In the genomic region with DNA sequence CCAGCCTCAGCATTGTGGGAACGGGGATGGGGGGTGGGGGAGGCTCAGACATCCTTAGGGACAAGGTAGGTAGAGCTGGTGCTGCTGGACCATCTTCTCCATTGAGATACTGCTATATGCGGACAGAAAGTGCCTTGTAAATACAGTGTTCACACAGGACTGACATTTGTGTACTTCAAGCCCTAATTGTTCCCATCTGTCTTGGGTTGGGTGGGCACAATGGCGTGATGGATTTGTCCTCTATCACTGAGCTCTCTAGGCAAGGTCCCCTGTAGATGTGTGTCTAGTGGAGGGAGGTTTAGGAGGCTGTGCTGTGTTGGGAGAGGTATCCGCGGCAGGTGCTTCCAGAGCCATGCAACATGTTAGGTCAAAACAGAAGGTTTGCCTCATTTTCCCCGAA, we compare ENCODE assay signal across 18 mouse cellular contexts. TPM values are rescaled to one million over a fixed set of nuclear protein-coding genes. Genes with fewer than 3 reads are reported as not detected.
DNase-seq lines count a peak whose midpoint lies in the region; ATAC-seq and TF ChIP-seq lines count a peak whose summit lies in the region.
"Had no signal": no experiment of that assay in that cellular context is flagged by ENCODE, and none has a peak within 500 bp of the region (broad histone marks: within the 10 kb centered on the region; RNA-seq: fewer than 3 reads in every experiment).

No protein-coding gene starts in this region.

- no peak for TF ChIP-seq CTCF in hindbrain, postnatal 0 days (IDR thresholded peaks at IDR 0.05; ENCODE audit: low read depth)

- H3K27me3 ChIP-seq in heart, embryonic 13.5 days (replicated peaks): peaks cover 56% of the 10 kb centered on the region
- peaks cover 30% of the 10 kb centered on the region for H3K27me3 ChIP-seq in hindbrain, embryonic 15.5 days
- peaks cover 45% of the 10 kb centered on the region for H3K27me3 ChIP-seq in hindbrain, embryonic 11.5 days (ENCODE audit: control insufficient read depth, insufficient read depth, low read length)
- peaks cover 6% of the 10 kb centered on the region; the same call in 1 of the 2 replicates for H3K27me3 ChIP-seq in hindbrain, postnatal 0 days (ENCODE audit: insufficient read depth, low read length)
- H3K27me3 ChIP-seq in neural tube, embryonic 14.5 days (ENCODE audit: control insufficient read depth, insufficient read depth, low read length): peaks cover 39% of the 10 kb centered on the region

- peak overlapping the region; percentile 86; the same call in 1 of the 2 replicates for H3K27ac ChIP-seq in heart, embryonic 13.5 days (replicated peaks)
- peak overlapping the region; percentile 31; the same call in 1 of the 2 replicates for H3K27ac ChIP-seq in hindbrain, embryonic 15.5 days (replicated peaks)
- no peak overlapping the region for H3K27ac ChIP-seq in hindbrain, embryonic 11.5 days (ENCODE audit: low read depth, low read length)
- no peak overlapping the region; the same call in 1 of the 2 replicates for H3K27ac ChIP-seq in hindbrain, postnatal 0 days
- H3K27ac ChIP-seq in neural tube, embryonic 14.5 days (ENCODE audit: low read depth, low read length): no peak overlapping the region
- H3K27ac ChIP-seq: forebrain, embryonic 12.5 days; kidney, embryonic 15.5 days had no signal

- no peak for ATAC-seq in heart, embryonic 13.5 days (ENCODE audit: extremely low read depth, insufficient number of reproducible peaks, low FRiP score, low TSS enrichment)
- no peak for ATAC-seq in hindbrain, embryonic 15.5 days (ENCODE audit: low FRiP score, low read depth)
- ATAC-seq in hindbrain, embryonic 11.5 days (ENCODE audit: low FRiP score): no peak
- ATAC-seq in hindbrain, postnatal 0 days: no peak
- ATAC-seq in neural tube, embryonic 14.5 days (ENCODE audit: low read depth): no peak
- ATAC-seq: intestine, postnatal 0 days had no signal

- no peak overlapping the region for H3K4me3 ChIP-seq in heart, embryonic 13.5 days
- peak overlapping the region; percentile 75; the same call in 1 of the 2 replicates for H3K4me3 ChIP-seq in hindbrain, embryonic 15.5 days
- H3K4me3 ChIP-seq in hindbrain, embryonic 11.5 days (ENCODE audit: low read depth, low read length): no peak overlapping the region
- no peak overlapping the region for H3K4me3 ChIP-seq in hindbrain, postnatal 0 days (ENCODE audit: low read length)
- H3K4me3 ChIP-seq in neural tube, embryonic 14.5 days (ENCODE audit: low read depth, low read length): no peak overlapping the region
- H3K4me3 ChIP-seq: forebrain, embryonic 12.5 days; kidney, embryonic 15.5 days; megakaryocyte, embryonic 14.5 days had no signal

- H3K9me3 ChIP-seq in heart, embryonic 13.5 days: no peaks in the 10 kb centered on the region
- H3K9me3 ChIP-seq in hindbrain, embryonic 15.5 days: no peaks in the 10 kb centered on the region
- H3K9me3 ChIP-seq in hindbrain, embryonic 11.5 days (ENCODE audit: control insufficient read depth, low read length): no peaks in the 10 kb centered on the region
- no peaks in the 10 kb centered on the region for H3K9me3 ChIP-seq in hindbrain, postnatal 0 days (ENCODE audit: low read length)
- no peaks in the 10 kb centered on the region for H3K9me3 ChIP-seq in neural tube, embryonic 14.5 days (ENCODE audit: control insufficient read depth, low read length)
- H3K9me3 ChIP-seq: forebrain, embryonic 12.5 days; kidney, embryonic 15.5 days; megakaryocyte, embryonic 14.5 days had no signal

- no peak for DNase-seq in heart, postnatal 10 days
- DNase-seq in hindbrain, embryonic 11.5 days (ENCODE audit: low spot score): no peak
- no peak for DNase-seq in hindbrain, postnatal 0 days (ENCODE audit: low spot score)
- no peak for DNase-seq in lung, postnatal 4 days
- DNase-seq: adrenal gland, adult 2 months; gastrocnemius, postnatal 10 days; kidney, postnatal 4 days; lung, adult 18-20 months; lung, postnatal 14 days had no signal

- no peak overlapping the region for H3K4me2 ChIP-seq in heart, embryonic 13.5 days
- H3K4me2 ChIP-seq in hindbrain, embryonic 15.5 days: peak overlapping the region; percentile 84
- H3K4me2 ChIP-seq in hindbrain, embryonic 11.5 days (replicated peaks; ENCODE audit: low read depth, low read length): no peak overlapping the region
- peak overlapping the region; percentile 79; the same call in 1 of the 2 replicates for H3K4me2 ChIP-seq in hindbrain, postnatal 0 days (ENCODE audit: low read depth, low read length)
- H3K4me2 ChIP-seq in neural tube, embryonic 14.5 days (ENCODE audit: low read depth, low read length): peak overlapping the region; percentile 67; the same call in 1 of the 2 replicates
- H3K4me2 ChIP-seq: forebrain, embryonic 12.5 days; kidney, embryonic 15.5 days; liver, embryonic 11.5 days had no signal

- H3K9ac ChIP-seq in heart, embryonic 13.5 days: peak overlapping the region; percentile 48; the same call in 1 of the 2 replicates
- H3K9ac ChIP-seq in hindbrain, embryonic 15.5 days: no peak overlapping the region
- no peak overlapping the region for H3K9ac ChIP-seq in hindbrain, embryonic 11.5 days (ENCODE audit: low read depth, low read length)
- no peak overlapping the region for H3K9ac ChIP-seq in hindbrain, postnatal 0 days (replicated peaks; ENCODE audit: low read length)
- no peak overlapping the region for H3K9ac ChIP-seq in neural tube, embryonic 14.5 days (replicated peaks; ENCODE audit: low read depth, low read length)
- H3K9ac ChIP-seq: forebrain, embryonic 12.5 days; kidney, embryonic 15.5 days had no signal

- 74% methylated on average over 6 of the region's 6 CpGs for WGBS in heart, embryonic 13.5 days
- WGBS in hindbrain, embryonic 15.5 days: 76% methylated on average over 6 of the region's 6 CpGs
- 81% methylated on average over 6 of the region's 6 CpGs for WGBS in hindbrain, embryonic 11.5 days
- 72% methylated on average over 6 of the region's 6 CpGs for WGBS in hindbrain, postnatal 0 days
- WGBS in neural tube, embryonic 14.5 days: 84% methylated on average over 6 of the region's 6 CpGs

- intact Hi-C loops in heart, postnatal 10 days (cut with DNase I): no loop called here

- peaks cover 72% of the 10 kb centered on the region for H3K4me1 ChIP-seq in heart, embryonic 13.5 days
- peaks cover 63% of the 10 kb centered on the region for H3K4me1 ChIP-seq in hindbrain, embryonic 15.5 days (replicated peaks)
- H3K4me1 ChIP-seq in hindbrain, embryonic 11.5 days (replicated peaks; ENCODE audit: control insufficient read depth, insufficient read depth, low read length): peaks cover 6% of the 10 kb centered on the region
- H3K4me1 ChIP-seq in hindbrain, postnatal 0 days (ENCODE audit: insufficient read depth, low read length): peaks cover 40% of the 10 kb centered on the region
- H3K4me1 ChIP-seq in neural tube, embryonic 14.5 days (ENCODE audit: control insufficient read depth, insufficient read depth, low read length): peaks cover 10% of the 10 kb centered on the region

- H3K36me3 ChIP-seq in heart, embryonic 13.5 days: no peaks in the 10 kb centered on the region
- H3K36me3 ChIP-seq in hindbrain, embryonic 15.5 days: no peaks in the 10 kb centered on the region
- H3K36me3 ChIP-seq in hindbrain, embryonic 11.5 days (ENCODE audit: control insufficient read depth, insufficient read depth, low read length): no peaks in the 10 kb centered on the region
- H3K36me3 ChIP-seq in hindbrain, postnatal 0 days (ENCODE audit: insufficient read depth, low read length): no peaks in the 10 kb centered on the region
- H3K36me3 ChIP-seq in neural tube, embryonic 14.5 days (ENCODE audit: control insufficient read depth, insufficient read depth, low read length): no peaks in the 10 kb centered on the region
- H3K36me3 ChIP-seq: forebrain, embryonic 12.5 days; kidney, embryonic 15.5 days had no signal

RNA-seq across cellular contexts. Expression of gene Kcnj12, which starts 2.0 kb away (rescaled TPM):
- polyA plus RNA-seq in heart, embryonic 13.5 days (2015; fragmentation: Nextera tagmentation; extraction: Ambion mirVana): 2.6 and 3.0 TPM in 2 replicates
- total RNA-seq in heart, postnatal 10 days (2021): 10 to 100 TPM; 20.6 to 24.7 TPM
- 4.9 and 5.2 TPM in 2 replicates for polyA plus RNA-seq in hindbrain, embryonic 15.5 days (2015; fragmentation: Nextera tagmentation; extraction: Ambion mirVana)
- polyA plus RNA-seq in hindbrain, embryonic 11.5 days (2014; fragmentation: Nextera tagmentation; extraction: Ambion mirVana): 1.7 and 3.3 TPM in 2 replicates
- 16.0 and 16.6 TPM in 2 replicates for total RNA-seq in hindbrain, postnatal 0 days (2014; rRNA removed)
- 3.3 TPM in 2 replicates for polyA plus RNA-seq in hindbrain, postnatal 0 days (2015; fragmentation: Nextera tagmentation; extraction: Ambion mirVana)
- polyA plus RNA-seq in neural tube, embryonic 14.5 days (2014; fragmentation: Nextera tagmentation; extraction: Ambion mirVana): 2.7 and 4.1 TPM in 2 replicates
- total RNA-seq: hematopoietic stem cell, adult 5-6 weeks had no signal
- polyA plus RNA-seq: liver, embryonic 11.5 days had no signal

Comparison
In these comparisons a context has a peak if more than half of its experiments do, and no peak if none do; other contexts are left out.
1. H3K27ac ChIP-seq: peak in heart, embryonic 13.5 days (single experiment) and hindbrain, embryonic 15.5 days (single experiment); none in hindbrain, embryonic 11.5 days (single experiment), hindbrain, postnatal 0 days (single experiment) and neural tube, embryonic 14.5 days (single experiment).
2. H3K4me2 ChIP-seq: peak in hindbrain, embryonic 15.5 days (single experiment), hindbrain, postnatal 0 days (single experiment) and neural tube, embryonic 14.5 days (single experiment); none in heart, embryonic 13.5 days (single experiment) and hindbrain, embryonic 11.5 days (single experiment).